Mouse (Mus musculus): ENCODE data around the gene Copz2. TPM values are rescaled to one million over a fixed set of nuclear protein-coding genes. Genes with fewer than 3 reads are reported as not detected.

Gene Copz2
- total RNA-seq (2023; ENCODE audit: inconsistent age), result 1.5 TPM in 1 of 4 replicates, not detected in the others

DNA sequence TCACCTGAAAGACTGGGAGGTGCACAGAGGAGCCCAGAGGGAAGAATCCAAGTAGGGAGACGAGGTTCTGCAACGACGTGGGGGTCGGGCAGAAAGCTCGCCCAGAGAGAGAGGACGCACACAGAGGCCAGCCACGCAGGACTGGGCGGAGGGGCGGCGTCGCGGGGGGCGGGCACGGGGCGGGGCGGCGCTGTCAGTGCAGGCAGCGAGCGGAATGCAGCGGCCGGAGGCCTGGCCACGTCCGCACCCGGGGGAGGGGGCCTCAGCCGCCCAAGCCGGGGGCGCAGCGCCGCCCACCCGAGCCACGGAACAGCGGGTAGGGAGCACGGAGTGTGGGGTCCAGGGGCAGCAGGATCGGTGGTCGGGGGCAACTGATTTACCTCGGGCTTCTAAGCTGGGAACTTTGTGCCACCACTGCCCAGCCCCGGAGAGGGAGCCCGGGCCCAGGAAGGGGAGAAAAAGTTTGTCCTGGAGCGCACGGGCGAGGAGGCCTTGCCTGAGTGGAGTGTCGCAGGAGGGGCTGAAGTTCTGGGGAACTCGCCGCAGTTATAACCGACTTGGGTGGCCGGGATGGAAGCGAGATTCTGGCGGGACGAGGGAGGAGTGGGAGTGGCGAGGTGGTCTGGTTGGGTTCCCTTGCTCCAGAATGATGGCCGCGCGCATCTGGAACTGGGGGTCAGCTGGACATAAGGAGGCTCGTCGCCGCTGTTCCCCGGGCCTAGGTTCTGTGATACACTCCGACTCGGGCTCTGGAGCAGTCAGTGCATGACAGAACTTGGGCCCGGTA, at the start of gene Copz2:
Copz2 (plus strand) TSS at position 190 of the 787 bp plus-strand sequence.

GRCm38 (mm10) chr11:96829813-96830538, 19.7 kb upstream of the Copz2 start, which contains the start of gene Nfe2l1:
TSS of gene Nfe2l1 (minus strand) at chr11:96829968.

Other genes starting within 250 kb of the Copz2 start
- gene Snx11, start 72.3 kb upstream of the Copz2 start, total RNA-seq (2023; ENCODE audit: inconsistent age), result 57.8 to 72.3 TPM (median 62.4 TPM) in 4 replicates
- gene Cbx1, start 60.7 kb upstream of the Copz2 start, total RNA-seq (2023; ENCODE audit: inconsistent age), result 58.9 to 72.0 TPM (median 64.1 TPM) in 4 replicates
- gene Nfe2l1, start 19.9 kb upstream of the Copz2 start, total RNA-seq (2023; ENCODE audit: inconsistent age), result 66.0 to 80.5 TPM (median 77.5 TPM) in 4 replicates
- gene Cdk5rap3, start 66.6 kb downstream of the Copz2 start, total RNA-seq (2023; ENCODE audit: inconsistent age), result 48.1 to 63.0 TPM (median 53.9 TPM) in 4 replicates
- not detected in 4 replicates for gene Prr15l, start 78.2 kb downstream of the Copz2 start, total RNA-seq (2023; ENCODE audit: inconsistent age)
- 21.5 to 29.9 TPM (median 23.7 TPM) in 4 replicates for gene Pnpo, start 94.1 kb downstream of the Copz2 start, total RNA-seq (2023; ENCODE audit: inconsistent age)
- 43.7 to 53.4 TPM (median 53.2 TPM) in 4 replicates for gene Sp2, start 133.1 kb downstream of the Copz2 start, total RNA-seq (2023; ENCODE audit: inconsistent age)
- gene Sp6, start 163.5 kb downstream of the Copz2 start, total RNA-seq (2023; ENCODE audit: inconsistent age), result 0.24 TPM in 1 of 4 replicates, not detected in the others
- gene Scrn2, start 180.1 kb downstream of the Copz2 start, total RNA-seq (2023; ENCODE audit: inconsistent age), result 5.8 to 7.2 TPM (median 6.7 TPM) in 4 replicates
- not detected in 4 replicates for gene Lrrc46, start 191.5 kb downstream of the Copz2 start, total RNA-seq (2023; ENCODE audit: inconsistent age)
- gene Mrpl10, start 191.7 kb downstream of the Copz2 start, total RNA-seq (2023; ENCODE audit: inconsistent age), result 43.6 to 48.2 TPM (median 47.6 TPM) in 4 replicates
- gene Osbpl7, start 200.8 kb downstream of the Copz2 start, total RNA-seq (2023; ENCODE audit: inconsistent age), result 34.6 to 39.9 TPM (median 36.1 TPM) in 4 replicates